Mouse (Mus musculus) induced T-regulatory cell, adult 2 months (primary cell): ENCODE measurements at regions not wholly inside any gene's neighbourhood (a gene's known extent, or its start where the extent isn't known, plus 50 kb on each side); places are given as distances from the start of the nearest gene placed in this dataset.

ENCODE experiments used
- DNase-seq: peaks from one replicate; pipeline ENCODE4 v3.0.0-alpha.2; 2012; ENCODE audit warnings: low read depth

DNA sequence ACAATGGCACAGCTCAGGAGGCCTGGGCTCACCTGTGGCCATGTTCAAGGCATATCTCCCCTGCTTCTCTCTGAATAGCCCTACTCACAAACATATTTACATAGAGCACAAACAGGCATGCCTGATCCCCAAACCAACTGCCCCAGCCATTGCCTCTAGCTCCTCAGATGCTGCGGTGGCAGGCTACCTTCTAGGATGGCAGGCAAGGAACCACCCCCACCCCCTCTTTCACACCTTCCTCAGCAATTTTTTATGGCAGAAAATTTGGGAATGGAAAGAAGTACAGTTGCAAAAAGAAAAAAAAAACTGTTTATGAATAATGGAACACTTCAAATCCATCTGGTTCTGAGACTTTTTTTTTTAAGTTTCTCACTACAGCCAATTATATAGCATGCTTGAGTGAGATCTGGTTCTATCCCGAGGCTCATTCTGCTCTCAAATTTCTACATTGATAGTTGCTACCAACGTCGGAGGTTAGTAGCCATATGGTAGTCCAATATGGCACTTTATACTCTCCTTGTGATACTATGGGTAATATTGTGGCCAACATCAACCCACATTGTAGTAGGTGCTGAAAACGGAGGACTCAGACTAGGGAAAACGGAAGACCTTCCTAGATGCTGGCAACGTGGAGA is 136.8 kb upstream of the Gm10295 start:
- no peak for DNase-seq

DNA sequence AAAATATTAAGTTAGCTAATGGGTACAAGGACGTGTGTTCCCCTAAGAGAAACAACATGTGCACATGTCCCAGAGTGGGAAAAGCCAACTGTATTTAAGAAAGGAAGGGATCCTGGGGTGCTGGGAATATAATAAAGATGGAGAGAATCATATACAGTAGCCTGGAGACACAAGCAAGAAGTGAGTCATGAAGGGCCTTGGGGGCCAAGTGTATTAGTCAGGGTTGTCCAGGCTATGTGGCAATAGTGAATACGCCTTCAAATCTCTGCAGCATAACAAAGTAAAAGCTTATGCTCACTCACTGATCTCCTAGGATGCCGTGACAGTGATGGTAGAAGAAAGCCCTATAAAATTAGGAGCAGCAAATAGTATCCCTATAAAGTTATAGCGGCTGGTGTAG is 124.1 kb upstream of the Gm10295 start:
- DNase-seq: no peak

DNA sequence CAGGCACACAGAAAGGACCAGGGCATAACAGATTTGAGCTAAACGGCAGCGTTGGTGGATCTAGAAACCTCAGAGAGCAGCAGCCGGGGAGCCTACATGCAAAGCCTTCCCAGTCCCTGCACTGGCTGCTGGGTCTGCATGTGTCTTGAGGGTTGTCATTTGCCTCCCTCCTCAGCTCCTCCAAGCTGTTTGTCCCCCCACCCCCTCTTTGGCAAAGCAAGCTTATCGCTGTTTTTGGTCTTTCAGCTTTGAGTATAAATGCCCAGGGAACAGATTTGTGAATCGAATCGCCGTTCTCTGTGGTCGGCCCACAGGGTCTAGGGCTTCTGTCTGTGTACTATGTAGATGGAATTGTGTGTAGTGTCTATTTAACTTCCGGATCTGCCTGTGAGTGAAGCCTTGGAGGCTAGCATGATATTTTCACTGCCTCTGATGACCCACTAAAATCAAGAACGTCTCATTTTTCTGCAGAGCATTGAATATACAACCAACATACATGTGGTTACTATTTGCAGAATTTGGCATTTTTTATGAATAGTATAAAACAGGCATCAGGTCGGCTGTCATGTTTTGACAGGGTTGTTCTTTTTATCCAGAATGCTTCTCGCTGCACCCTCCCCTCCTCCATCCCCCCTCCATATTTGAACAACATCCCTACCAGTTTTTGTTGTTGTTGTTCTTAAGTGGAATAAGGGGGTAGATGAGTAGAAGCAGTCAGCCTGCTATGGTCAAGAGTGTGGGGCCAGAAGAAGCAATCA is 121.3 kb upstream of the Gm10295 start:
- no peak for DNase-seq

DNA sequence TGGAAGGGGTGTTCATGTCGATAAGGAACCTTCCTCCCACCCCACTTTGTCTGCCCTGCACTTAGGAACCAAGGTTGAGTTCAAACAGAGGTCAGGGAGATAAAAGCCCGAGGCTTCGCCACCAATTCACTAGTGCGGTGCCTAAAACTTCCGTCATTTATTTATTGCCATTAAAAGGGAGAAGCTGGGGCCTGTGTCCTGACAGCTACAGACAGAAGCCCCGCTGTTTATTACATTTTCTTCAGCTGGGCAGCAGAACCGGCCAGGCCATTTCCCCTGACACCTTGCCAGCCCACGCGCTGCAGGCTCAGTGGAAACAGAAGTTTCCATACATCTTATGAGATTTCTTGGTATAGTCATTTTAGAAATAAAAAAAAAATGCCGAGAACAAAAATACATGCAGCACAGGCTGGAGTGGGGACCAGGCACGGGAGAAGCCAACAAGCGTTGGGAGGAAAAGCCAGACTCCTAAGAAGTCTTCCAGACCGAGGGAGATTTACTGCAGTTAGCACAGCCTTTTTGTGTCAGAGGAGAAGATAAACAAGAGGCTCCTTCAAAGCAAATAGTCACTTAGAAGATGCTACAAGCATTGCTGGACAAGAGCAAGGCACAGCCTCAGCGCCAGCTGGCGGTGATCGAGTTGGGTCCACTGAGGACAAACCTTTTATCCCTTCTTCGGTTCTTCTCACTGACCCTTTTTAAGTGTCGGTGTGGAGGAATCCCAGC is 120.5 kb upstream of the Gm10295 start:
- no peak for DNase-seq

DNA sequence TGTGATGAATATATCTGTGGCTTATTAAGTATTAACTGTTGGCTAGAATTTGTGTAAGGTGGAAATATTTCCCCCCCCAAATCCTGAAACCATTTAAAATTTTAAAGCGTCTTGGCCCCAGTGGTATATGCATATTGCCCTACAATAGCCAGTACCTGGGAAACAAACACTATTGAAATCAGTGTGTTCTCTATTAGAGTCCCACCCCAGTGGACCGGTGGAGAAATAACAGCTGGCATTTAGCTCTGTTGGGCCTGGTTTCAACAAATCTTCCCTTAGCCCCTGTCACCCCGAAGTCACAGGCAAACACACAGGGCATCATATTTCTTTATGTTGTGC is 120.0 kb upstream of the Gm10295 start:
- no peak for DNase-seq

DNA sequence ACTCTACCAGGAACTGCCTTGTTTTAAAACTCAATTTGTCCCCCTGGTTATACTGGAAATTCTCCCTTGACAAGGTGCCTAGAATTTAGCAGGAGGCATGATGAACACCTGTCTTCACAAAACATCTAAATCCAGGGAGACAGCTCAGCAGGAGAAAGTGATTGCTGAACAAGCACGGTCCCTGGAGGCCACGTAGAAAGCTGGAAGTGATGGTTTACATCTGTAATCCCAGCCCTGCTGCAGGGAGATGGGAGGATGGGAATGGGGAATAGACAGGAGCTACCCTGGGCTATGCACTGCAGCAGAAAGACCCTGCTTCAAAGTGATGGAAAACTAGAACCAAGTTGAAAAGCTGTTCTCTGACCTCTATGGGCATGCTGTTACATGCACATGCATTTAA is 119.1 kb upstream of the Gm10295 start:
- no peak for DNase-seq

DNA sequence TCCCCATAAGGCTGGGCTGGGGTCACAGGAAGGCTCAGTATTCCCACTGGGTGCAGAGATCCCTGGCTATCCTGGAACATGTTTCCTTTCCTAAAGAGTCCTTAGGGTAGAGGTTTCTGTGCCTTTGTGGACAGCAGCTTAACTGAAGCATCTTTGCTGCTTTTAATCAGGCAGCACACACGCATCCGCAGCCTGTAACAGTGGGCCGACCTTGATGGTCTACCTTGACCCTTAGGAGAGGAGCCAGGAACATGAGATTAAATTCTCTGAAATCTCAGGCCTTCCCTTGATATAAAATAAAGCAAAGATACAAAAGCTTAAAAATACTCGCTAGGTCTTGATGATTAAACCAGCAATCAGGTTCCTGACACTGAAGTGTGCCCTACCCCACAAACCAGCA is 118.7 kb upstream of the Gm10295 start:
- DNase-seq: no peak

DNA sequence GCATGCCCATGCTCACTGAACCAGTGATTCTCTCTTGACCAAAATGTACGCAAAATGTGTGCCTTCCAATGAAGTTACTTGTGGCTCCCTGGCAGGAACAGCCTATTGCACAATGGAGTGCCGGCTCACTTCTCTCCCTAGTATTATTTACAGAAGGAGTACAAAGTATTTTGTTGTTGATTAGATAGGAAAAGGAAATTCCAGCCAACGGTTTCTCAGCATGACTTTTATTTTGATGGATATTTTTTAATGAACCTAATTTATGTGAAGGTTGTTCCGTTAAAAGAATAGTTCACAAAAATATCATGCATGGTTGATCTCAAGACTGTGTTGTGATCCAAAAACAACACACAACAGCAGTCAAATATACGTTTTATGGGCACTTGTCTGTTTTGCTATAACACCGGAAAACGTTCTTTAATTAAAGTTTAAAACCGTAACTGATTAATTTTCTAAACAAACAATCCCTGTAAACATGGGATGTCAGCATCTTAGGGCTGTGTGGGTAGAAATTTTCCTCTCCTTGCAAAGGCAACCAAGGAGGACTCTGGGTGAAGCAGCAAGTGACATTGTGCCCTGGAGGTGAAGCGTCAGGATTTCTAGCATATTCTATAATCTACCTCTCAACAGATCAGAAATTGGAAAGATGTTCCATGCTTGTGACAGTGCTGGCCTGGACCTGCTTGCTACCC is 116.3 kb upstream of the Gm10295 start:
- no peak for DNase-seq

DNA sequence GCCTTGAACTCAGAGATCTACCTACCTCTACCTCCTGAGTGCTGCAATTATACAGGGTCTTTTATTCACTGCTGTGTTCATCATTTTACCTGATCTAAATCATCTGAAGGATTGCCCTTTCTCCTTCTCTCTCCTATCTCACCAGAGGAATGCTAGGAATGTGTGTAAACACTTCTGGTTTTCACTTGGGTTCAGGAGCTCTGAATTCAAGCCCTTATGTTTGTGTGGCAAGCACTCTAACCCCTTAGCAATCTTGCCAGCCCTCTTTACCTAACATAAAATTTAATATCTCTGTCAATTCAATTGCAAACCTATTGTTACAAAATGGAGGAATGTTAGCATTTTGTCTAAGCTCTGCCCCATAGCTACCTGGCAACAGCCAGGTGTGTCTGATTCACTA is 112.8 kb upstream of the Gm10295 start:
- no peak for DNase-seq

DNA sequence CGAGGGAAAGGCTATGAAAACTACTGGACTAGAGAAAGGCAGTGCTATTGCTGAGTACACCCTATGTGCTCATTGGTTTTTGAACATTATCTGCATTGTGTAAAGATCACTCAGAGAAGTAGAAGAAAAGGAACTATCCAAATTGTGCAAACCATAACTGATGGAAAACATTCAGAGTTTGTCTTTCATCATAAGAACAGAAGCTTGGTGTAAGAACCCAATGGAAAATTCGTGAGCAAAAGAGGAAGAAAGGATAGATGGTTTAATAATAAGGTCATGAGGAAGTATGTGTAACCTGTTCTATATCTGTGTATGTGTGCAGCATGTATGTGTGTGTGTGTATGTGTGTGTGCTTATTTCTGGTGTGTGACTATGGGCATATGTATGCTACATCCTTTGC is 112.3 kb upstream of the Gm10295 start:
- no peak for DNase-seq

DNA sequence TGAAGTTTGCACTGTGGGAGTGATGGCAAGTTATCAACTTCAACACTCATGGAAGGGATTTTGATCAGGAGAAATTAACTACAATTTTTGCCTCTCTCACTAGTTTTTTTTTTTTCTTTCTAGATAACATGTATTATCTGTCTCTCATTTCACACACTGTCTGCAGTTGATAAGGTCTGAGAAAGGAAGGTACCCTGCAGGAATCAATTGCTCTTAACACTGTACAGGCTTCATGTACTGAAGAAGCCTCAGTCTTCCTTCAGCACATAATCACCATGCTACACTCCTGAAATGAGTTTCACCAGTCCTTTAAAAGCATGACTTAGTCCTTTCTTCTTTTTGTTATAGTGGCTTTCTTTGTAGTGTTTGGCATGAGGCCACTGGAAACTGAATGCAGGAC is 108.5 kb upstream of the Gm10295 start:
- no peak for DNase-seq

DNA sequence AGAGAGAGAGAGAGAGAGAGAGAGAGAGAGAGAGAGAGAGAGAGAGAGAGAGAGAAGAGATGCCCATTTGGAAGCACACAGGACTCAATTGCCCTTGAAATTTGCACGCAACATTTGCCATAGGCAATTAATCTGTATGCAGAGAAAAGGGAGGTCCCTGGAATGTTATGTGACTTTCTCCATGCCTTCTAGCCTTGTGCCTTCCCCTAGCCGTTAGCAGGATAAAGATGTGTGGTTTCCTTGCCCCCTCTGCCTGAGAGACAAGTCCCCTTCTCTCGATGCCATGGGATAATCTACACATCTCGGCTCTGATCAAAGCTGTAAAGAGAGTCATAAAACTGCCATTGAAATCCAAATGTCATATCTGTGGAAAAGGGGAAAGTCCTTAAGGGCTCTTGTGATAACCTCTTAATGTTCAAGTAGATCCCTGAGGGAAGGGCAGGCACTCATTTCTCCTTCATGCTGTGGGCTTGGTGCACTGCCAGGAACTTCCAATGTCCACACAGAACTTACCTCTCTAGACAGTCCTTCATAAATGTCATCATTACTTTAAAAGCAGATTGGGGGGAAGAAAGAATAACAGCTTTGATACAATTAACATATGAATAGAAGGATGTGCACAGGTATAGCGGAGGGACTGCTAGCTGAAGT is 106.9 kb upstream of the Gm10295 start:
- no peak for DNase-seq

DNA sequence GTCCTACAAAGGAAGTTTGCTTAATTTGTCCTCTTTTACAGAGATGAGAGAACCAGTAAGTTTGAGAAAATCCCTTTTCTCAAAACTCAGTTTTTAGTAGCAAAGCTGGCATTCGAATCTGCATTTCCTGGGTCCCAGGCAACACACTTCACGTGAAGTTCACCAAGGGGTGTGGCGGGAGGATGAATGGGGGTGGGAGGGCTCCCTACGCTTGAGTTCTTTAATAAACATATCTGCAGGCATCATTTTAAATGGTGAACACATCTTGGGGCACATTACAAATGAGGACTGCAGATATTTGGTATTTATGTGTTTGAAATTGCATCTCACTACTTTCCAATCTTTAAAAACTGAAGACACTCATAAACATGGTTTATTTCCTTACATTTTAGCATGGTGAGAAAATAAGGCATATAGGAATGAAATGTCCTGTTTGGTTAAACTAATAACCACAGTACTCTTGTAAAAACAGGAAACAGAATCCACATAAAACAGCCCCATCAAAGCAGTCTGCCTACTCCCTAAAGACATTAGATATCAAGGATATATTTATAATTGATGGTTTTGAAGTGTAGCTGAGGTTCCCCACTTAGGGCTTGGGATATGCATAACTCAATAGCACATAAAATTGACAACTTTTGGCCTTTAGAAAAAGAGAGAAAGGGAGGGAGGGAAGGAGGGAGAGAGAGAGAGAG is 106.3 kb upstream of the Gm10295 start:
- DNase-seq: no peak

DNA sequence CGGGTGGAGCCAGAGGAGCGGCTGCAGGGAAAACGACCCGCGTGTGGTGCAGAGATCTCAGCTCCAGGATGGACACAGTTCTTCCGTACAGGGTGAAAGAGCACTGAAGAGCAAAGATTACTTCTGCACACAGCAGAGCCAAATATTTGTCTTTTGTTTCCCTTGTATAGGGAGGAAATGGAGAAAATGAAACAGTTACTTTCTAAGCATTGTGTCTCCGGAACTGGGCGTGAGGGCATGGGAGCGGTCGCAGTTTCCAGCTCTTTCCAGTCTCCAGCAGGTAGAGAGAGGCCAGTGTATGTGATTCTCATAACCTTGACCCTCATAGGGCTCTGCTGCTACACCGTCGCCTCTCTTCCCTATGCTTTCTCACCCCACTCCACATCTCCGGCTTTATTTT is 105.1 kb upstream of the Gm10295 start:
- DNase-seq: no peak

DNA sequence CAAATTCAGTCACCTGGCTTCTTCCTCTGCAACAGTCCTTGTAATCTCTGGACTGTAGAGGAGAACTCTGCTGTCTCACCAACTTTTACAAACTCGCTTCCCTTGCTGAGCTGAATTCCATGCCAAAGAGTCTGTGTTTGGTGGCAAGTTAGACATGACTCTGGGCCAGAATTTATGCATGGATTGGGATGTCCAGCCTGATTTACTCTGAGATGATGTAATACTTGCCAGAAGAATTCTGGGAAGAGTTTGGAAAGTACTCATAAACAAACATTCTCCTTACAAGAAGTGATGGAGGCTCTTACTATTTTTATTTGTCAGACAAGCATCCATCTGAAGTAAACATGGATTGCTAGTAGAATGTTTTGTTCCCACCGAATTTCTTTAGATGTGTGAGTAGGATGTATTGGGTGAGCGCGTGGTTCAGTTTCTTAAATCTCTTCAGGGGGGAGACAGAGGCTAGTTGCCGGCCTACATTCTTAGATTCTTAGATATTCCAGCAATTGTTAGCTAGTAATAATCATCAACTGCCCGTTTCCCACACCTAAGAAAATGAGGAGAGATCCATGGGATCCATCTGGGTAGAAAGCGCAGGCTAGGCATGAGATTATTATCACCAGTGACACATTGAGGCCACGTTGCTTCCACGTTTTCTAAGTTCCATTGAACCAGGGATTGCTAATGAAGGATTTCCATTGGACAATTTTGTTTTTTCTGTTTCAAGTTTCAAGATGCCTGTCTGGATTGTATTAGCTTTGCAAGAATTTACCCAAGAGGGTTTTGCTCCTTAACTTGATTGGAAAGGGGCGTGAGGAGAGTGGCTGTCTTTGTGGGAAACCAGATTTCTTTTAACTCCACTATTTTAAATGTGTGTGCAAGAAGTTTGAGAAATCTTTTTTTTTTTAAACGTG is 89.3 kb upstream of the Gm10295 start:
- no peak for DNase-seq

DNA sequence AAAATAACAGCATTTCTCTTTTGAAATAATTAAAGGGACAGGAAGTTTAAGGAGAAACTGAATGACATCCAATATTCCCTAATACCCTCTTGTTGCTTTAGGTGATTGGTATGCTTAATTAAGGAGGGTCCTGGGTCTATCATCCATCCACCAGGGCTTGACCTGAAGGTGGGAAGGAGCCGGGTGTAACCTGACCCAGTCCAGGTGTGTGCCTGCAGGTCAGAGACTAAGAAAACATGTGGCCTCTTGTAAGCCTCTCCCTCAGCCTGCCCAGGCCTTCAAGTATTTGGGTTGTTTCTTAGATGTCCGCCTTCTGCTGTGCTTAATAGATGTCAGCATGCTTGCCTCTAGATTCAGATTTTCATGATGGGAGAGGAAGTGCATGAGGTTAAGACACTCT is 74.7 kb upstream of the Gm10295 start:
- DNase-seq: no peak

DNA sequence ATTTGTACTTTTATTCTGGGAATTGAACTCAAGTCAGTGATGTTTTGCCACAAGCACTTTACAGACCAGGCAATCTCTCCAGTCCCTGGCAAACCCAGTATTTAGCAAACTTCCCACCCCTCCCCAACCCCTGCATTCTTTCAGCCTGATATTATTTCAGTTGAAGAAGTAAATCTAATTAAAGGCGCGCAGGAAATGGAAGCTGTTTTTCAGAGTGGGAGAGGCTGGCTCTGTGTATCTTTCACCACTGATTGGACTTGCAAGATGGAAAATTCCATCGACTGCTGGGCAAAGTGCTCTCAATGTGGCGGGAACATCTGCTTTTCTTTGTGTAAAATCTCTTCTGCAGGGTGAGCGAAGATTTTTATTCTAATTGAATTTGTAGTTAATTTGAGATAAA is 68.0 kb upstream of the Gm10295 start:
- DNase-seq: no peak

DNA sequence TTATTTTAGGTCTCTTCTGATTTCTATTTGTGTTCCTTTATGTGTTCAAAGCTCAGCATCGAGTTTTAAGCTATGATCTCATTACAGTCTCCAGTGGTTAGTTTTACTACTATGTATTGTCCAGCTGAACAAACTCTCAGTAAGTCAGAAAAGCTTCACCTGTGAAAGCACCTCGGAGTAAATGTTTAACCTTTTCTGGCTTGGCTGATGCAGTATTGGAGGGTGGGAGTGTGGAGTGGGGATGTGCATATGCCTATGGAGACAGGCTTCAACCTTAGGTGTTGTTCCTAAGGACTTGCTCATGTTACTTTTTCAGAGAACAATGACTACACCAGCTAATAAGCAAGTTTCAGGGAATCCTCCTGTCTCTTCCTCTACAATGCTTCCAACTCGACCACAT is 67.6 kb upstream of the Gm10295 start:
- no peak for DNase-seq

DNA sequence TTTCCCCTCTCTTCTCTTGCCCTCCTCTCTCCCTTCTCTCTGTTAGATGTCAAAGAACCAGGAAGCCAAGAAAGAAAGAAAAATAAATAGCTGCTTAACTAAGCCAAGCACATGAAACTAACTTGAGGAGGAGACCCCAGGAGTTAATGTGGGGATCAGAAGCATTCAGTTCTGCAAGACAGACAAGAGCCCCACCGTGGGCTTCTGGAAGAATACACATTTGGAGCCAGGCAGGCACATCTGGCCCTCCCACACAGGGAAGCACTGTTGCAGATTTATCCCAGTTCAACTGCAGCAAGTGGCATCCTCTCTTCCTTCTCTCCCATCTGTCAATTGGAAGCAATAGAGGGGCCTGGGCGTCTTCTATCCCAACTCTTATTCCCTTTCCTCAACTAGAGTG is 63.5 kb upstream of the Gm10295 start:
- no peak for DNase-seq

DNA sequence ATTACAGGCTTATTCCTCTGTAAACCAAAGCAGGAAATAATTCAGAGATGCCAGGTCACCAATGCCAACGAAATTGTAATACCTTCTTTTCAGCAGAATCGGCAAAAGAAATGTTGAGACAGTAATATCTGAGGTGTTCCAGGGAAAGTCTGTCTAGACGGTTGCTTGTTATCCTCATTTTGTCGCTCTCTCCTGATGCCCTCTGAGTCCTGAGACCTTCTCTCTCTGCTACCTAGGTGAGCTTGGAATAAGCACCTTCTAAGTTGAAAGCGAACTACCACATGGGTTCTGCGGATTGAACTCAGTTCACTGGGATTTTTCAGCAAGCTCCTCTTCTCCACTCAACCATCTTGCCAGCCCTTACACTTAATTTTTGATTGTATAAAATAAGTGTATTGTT is 61.8 kb upstream of the Gm10295 start:
- no peak for DNase-seq

DNA sequence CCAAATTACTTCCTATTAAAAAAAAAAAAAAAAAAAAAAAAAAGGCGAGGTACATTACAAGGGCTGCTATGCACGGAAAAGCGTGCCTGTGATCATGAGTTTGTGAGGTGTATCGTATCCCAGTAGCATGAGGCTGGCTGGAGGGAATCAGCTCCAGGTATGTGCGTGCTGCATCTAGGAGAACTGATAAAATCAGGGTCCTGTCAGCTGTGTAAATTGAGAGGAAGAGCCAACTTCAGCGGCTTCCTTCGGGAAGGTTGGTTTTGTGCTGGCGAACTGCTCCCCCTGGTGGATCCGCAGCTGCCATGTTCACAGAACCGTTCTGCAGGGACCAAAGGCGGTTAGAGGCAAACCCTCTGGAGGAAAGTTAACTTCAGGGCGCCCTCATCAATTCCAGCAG is 60.8 kb upstream of the Gm10295 start:
- peak; percentile 5 for DNase-seq
